Mouse (Mus musculus) ES-Bruce4 (cell line): ENCODE data around the gene Acsbg2.

Experiments used
- CTCF ChIP-seq: IDR thresholded peaks from one replicate; pipeline ENCODE4 v1.8.1; 2011; ENCODE audit warnings: low read depth, low read length
- EP300 ChIP-seq: IDR thresholded peaks from 2 replicates; pipeline ENCODE4 v1.6.1; 2011; ENCODE audit warnings: low read depth, low read length; ENCODE audit not compliant: insufficient read depth

GRCm38 (mm10) chr17:56866071-56866470 is 8.2 kb downstream of the Acsbg2 start:
- TF ChIP-seq CTCF (no peak), EP300 (no peak)
